Mouse (Mus musculus) testis, adult 2 months (tissue): ENCODE data around the gene Nagk. TPM values are rescaled to one million over a fixed set of nuclear protein-coding genes. Genes with fewer than 3 reads are reported as not detected.

Experiments
- H3K27ac ChIP-seq: fragments of 200-500 bp; 2 replicates; pipeline ENCODE4 v1.5.1; 2012; ENCODE audit warnings: low read depth, low read length; ENCODE audit not compliant: control insufficient read depth, insufficient read depth
- H3K27me3 ChIP-seq: fragments of 200-500 bp; 2 replicates; pipeline ENCODE4 v1.6.1; 2012; ENCODE audit warnings: mild to moderate bottlenecking, low read length, moderate library complexity; ENCODE audit not compliant: control insufficient read depth, insufficient read depth
- H3K36me3 ChIP-seq: fragments of 200-500 bp; 2 replicates; pipeline ENCODE4 v1.6.1; 2012; ENCODE audit warnings: mild to moderate bottlenecking, low read length; ENCODE audit not compliant: control insufficient read depth, insufficient read depth
- H3K4me1 ChIP-seq: fragments of 200-500 bp; 2 replicates; pipeline ENCODE4 v1.6.1; 2012; ENCODE audit warnings: low read length; ENCODE audit not compliant: control insufficient read depth, insufficient read depth
- H3K4me3 ChIP-seq: fragments of 200-500 bp; 2 replicates; pipeline ENCODE4 v1.5.1; 2012; ENCODE audit warnings: low read depth, mild to moderate bottlenecking, low read length, moderate library complexity, mixed read lengths; ENCODE audit not compliant: control insufficient read depth
- CTCF ChIP-seq: fragments of 200-500 bp; IDR thresholded peaks from 2 replicates; pipeline ENCODE4 v1.5.1; 2012; ENCODE audit warnings: low read depth, mild to moderate bottlenecking, inconsistent platforms, low read length, moderate library complexity; ENCODE audit not compliant: control insufficient read depth, insufficient read depth, insufficient replicate concordance
- POLR2A ChIP-seq: fragments of 200-500 bp; IDR thresholded peaks from 2 replicates; pipeline ENCODE4 v1.6.1; 2012; ENCODE audit warnings: low read depth, mild to moderate bottlenecking, inconsistent platforms, low read length, moderate library complexity; ENCODE audit not compliant: control insufficient read depth
- polyA plus RNA-seq: library from polyadenylated mRNA; depleted of rRNA; stranded (reverse); fragments of >200 nt; gene quantifications from 2 replicates; pipeline ENCODE4 v1.2.3, GENCODE M21; 2012; rRNA removed

The Nagk gene
- polyA plus RNA-seq: 56.2 and 57.9 TPM in 2 replicates

DNA sequence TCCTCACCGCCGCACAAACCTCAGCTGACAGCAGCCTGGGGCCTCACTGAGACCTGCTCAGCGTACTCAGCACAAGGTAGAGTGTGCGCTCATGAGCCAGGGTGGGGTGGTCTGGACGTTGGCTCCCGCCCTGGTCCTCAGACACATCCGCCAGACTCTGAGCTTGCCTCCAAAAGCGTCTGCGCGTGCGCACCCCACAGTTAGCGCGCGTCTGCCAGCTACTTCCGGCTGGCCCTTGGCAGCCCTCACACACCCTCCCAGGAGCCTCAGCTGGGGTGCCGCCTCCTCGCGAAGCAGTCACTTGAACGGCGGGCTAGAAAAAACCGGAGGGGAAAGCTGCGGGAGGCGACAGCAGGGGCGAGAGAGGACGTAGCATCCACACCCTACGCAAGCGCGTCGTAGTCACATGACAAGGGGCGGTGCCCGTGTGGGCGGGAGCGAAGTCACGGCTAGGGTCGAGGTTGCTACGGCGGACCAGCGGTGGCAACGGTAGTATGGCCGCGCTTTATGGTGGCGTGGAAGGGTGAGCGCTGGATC is at the start of gene Nagk:
Gene Nagk, plus strand, starts transcription at position 223 of the 537 bp plus-strand sequence.
- H3K4me3 ChIP-seq: peak within 1 kb of the TSS; percentile 94

DNA sequence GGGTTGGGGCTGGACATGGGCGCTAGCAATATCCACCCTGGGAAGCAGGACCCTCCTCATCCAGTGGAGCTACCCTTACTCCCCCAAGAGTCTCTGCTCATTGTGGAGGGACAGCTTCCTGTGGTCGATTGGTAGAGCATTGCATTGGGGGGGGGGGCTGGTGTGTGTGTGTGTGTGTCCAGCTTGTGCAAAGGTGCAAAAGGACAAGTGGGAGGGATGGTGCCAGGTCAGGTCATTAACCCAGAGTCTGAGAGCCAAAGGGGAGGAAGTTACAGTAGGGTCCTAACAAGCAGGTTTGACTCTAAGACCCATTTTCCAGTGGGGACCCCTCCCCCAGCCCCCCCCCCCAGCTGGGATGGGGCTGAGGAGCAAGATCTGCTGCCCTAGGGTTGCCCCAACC is 49.3 kb upstream of the Nagk start:
- Histone ChIP-seq H3K27ac (no peak overlapping the region), H3K4me3 (no peak overlapping the region), H3K27me3 (no peaks in the 10 kb centered on the region), H3K4me1 (no peaks in the 10 kb centered on the region), H3K36me3 (no peaks in the 10 kb centered on the region)
- TF ChIP-seq CTCF (no peak), POLR2A (no peak)

More for the DNA sequence above, at the start of gene Nagk:
- Histone ChIP-seq H3K36me3 (no peaks in the 10 kb centered on the region; the same call in 1 of the 2 replicates), H3K27ac (peak within 1 kb of the TSS; percentile 94), H3K4me1 (no peaks in the 10 kb centered on the region), H3K27me3 (no peaks in the 10 kb centered on the region)
- TF ChIP-seq POLR2A (peak; percentile 76), CTCF (no peak)

DNA sequence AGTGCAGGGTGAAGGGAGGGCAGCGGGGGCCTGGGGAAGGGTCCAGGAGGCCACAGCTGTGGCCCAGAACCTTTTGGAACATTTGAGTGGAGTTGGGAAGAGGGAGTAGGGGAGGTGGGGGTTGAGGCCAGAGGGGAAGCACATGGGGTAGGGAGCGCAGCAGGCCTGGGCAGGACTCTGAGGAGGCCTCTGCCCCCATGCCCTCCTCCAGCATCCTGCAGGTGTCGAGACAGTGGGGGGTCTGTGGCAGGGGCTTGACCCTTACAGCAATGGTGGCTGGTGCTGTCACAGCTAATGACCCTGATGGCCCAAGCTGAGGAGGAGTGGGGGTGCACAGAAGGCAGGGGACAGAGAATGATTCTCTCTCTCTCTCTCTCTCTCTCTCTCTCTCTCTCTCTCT is 45.5 kb upstream of the Nagk start:
- no peaks in the 10 kb centered on the region for H3K27me3 ChIP-seq
- peaks cover 6% of the 10 kb centered on the region for H3K4me1 ChIP-seq
- H3K27ac ChIP-seq: no peak overlapping the region
- no peaks in the 10 kb centered on the region for H3K36me3 ChIP-seq
- no peak for TF ChIP-seq CTCF
- no peak for TF ChIP-seq POLR2A
- no peak overlapping the region for H3K4me3 ChIP-seq

DNA sequence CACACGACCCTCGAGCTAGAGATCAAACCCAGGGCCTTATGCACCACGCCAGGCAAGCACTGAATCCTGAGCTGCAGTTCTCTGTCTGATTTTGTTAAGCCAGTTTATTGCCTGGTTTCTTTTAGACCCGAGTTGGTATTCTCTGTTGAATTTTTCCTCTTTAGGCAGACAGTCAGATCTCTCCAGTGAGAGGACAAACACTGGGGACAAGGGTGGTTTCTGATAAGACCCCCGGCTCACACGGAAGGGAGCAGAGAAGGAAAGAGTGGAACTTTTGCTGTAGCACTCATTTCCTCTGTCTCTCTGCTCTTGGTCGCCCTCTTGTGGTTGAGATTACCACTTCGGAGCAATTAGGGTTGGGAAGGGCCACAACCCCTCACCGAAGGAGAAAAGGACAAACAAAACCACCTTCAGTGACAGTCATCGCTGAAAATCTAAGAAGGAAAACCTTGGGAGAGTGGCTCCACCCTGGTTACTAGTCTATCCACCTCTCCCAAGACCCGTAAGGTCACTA is 44.6 kb upstream of the Nagk start:
- TF ChIP-seq POLR2A: no peak
- peak; percentile 57; the same call in 1 of the 2 replicates for TF ChIP-seq CTCF
- no peaks in the 10 kb centered on the region for H3K27me3 ChIP-seq

DNA sequence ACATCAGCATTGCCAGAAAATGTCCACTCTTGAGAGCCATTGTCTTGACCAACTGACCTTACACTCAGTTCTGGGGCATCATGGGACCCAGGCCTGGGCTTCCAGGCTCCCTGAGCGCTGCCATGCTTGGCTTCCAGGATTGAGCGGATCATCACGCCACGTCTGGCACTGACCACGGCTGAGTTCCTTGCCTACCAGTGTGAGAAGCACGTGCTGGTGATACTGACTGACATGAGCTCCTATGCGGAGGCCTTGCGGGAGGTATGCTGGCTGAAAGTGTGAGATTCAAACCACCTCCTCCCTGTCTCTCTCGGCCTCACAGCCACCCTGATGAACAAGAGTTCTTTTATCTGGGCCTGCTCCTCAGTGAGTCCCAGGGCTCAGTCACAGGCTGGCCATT is 38.7 kb upstream of the Nagk start:
- no peaks in the 10 kb centered on the region for H3K27me3 ChIP-seq
- no peak for TF ChIP-seq CTCF
- TF ChIP-seq POLR2A: no peak
- H3K4me3 ChIP-seq: no peak overlapping the region
- no peak overlapping the region for H3K27ac ChIP-seq
- peaks cover 15% of the 10 kb centered on the region for H3K4me1 ChIP-seq
- no peaks in the 10 kb centered on the region for H3K36me3 ChIP-seq

More for the DNA sequence above, 44.6 kb upstream of the Nagk start:
- H3K4me1 ChIP-seq: peaks cover 8% of the 10 kb centered on the region
- no peaks in the 10 kb centered on the region for H3K36me3 ChIP-seq
- no peak overlapping the region for H3K27ac ChIP-seq
- no peak overlapping the region for H3K4me3 ChIP-seq

DNA sequence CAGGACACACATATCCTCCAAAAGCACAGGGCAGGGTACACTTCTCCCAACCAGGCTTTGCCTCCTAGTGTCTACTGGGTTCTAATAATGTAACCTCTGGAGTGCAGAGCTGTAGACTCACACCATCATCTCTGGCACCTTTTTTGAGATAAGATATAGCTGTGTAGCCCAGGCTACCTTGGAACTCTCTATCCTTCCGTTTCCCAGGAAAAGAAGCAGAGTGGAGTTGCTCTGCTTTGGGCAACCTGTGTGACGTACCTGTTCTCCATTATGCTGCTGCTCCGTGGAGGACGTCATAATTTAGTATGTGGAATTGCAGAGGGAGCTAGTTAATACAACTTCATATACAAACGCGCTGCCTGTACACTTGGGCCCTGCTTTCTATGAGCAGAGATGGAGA is 32.4 kb upstream of the Nagk start, which contains the start of gene Ankrd53:
Gene Ankrd53, plus strand, starts transcription at position 301 of the 400 bp plus-strand sequence.
- Histone ChIP-seq H3K36me3 (no peaks in the 10 kb centered on the region), H3K27ac (peak within 1 kb of the TSS; percentile 83), H3K27me3 (no peaks in the 10 kb centered on the region), H3K4me1 (peaks cover 27% of the 10 kb centered on the region), H3K4me3 (peak within 1 kb of the TSS; percentile 88)
- TF ChIP-seq CTCF (no peak), POLR2A (no peak)

DNA sequence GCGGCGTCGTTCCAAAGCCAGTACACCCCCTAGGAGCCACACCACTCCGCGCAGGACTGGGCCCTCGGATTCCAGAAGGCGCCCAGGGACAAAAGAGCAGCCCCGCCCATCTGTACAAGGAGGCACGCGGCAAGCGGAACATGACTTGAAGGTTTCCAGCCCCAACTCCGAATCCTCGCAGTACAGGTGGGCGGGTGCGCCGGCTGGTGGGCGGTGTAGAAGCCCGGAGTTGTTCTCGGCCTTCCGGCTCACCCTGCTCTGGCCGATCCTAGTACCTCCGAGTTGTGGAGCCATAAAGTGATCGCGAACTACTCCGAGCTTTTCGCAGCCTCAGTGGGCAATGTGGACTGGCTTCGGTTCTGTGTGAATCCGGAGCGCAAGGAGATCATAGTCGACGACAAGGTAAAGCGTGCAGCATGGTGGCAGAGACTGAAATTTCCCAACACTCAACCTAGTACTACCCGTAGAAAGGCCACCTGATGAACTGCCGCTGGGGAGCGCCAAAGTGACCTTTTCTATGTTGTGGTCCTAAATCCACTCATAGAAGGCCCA is 31.8 kb upstream of the Nagk start:
- peaks cover 27% of the 10 kb centered on the region for H3K4me1 ChIP-seq
- peak overlapping the region; percentile 88 for H3K4me3 ChIP-seq
- TF ChIP-seq POLR2A (no peak), CTCF (no peak)
- H3K36me3 ChIP-seq: no peaks in the 10 kb centered on the region; the same call in 1 of the 2 replicates
- H3K27me3 ChIP-seq: no peaks in the 10 kb centered on the region
- peak overlapping the region; percentile 83 for H3K27ac ChIP-seq
